Mouse (Mus musculus): ENCODE data around the gene Bbx. TPM values are rescaled to one million over a fixed set of nuclear protein-coding genes. Genes with fewer than 3 reads are reported as not detected.

Gene Bbx
- total RNA-seq, 2 experiments from 2014 or later, result 11.7 to 14.7 TPM

GRCm38 (mm10) chr16:50324746-50325145 is 107.4 kb downstream of the Bbx start:
- intact Hi-C loops (cut with DNase I), result no loop called here
- no peak for DNase-seq (ENCODE audit: low spot score)

- no peak for DNase-seq (ENCODE audit: low spot score)
- intact Hi-C loops (cut with DNase I), result no loop called here
These were observed 107.9 kb downstream of the Bbx start for GRCm38 (mm10) chr16:50324292-50324691.

- intact Hi-C loops (cut with DNase I), result no loop called here
- DNase-seq (ENCODE audit: low spot score), result no peak
These were observed 110.8 kb downstream of the Bbx start for GRCm38 (mm10) chr16:50321368-50321767.

GRCm38 (mm10) chr16:50318255-50318654 is 113.9 kb downstream of the Bbx start:
- intact Hi-C loops (cut with DNase I), result no loop called here
- no peak for DNase-seq (ENCODE audit: low spot score)

- no peak for DNase-seq (ENCODE audit: low spot score)
- intact Hi-C loops (cut with DNase I), result no loop called here
These were observed 116.7 kb downstream of the Bbx start for GRCm38 (mm10) chr16:50315349-50315969.

GRCm38 (mm10) chr16:50311588-50311987 is 120.6 kb downstream of the Bbx start:
- DNase-seq (ENCODE audit: low spot score), result no peak
- intact Hi-C loops (cut with DNase I), result no loop called here

- DNase-seq (ENCODE audit: low spot score), result peak; percentile 72
- intact Hi-C loops (cut with DNase I), result loop anchor here (10.0 kb wide), 1 partner anchor 265 kb away; no protein-coding TSS in a partner anchor
These were observed 122.7 kb downstream of the Bbx start for GRCm38 (mm10) chr16:50309411-50310042.

- intact Hi-C loops (cut with DNase I), result loop anchor here (10.0 kb wide), 1 partner anchor 263 kb away; no protein-coding TSS in a partner anchor
- no peak for DNase-seq (ENCODE audit: low spot score)
These were observed 123.9 kb downstream of the Bbx start for GRCm38 (mm10) chr16:50308256-50308655.

GRCm38 (mm10) chr16:50307231-50307630 is 125.0 kb downstream of the Bbx start:
- intact Hi-C loops (cut with DNase I), result loop anchor here (2.0 to 10.0 kb wide), 2 partner anchors 262 to 430 kb away; no protein-coding TSS in a partner anchor
- DNase-seq (ENCODE audit: low spot score), result no peak

GRCm38 (mm10) chr16:50306727-50307126 is 125.5 kb downstream of the Bbx start:
- intact Hi-C loops (cut with DNase I), result loop anchor here (1.0 to 10.0 kb wide), 3 partner anchors 52 to 430 kb away; no protein-coding TSS in a partner anchor
- DNase-seq (ENCODE audit: low spot score), result no peak

GRCm38 (mm10) chr16:50305156-50305555 is 127.0 kb downstream of the Bbx start:
- no peak for DNase-seq (ENCODE audit: low spot score)
- intact Hi-C loops (cut with DNase I), result loop anchor here (10.0 kb wide), 1 partner anchor 260 kb away; no protein-coding TSS in a partner anchor

- intact Hi-C loops (cut with DNase I), result loop anchor here (10.0 kb wide), 1 partner anchor 258 kb away; no protein-coding TSS in a partner anchor
- DNase-seq (ENCODE audit: low spot score), result no peak
These were observed 129.6 kb downstream of the Bbx start for GRCm38 (mm10) chr16:50302566-50302965.

- no peak for DNase-seq (ENCODE audit: low spot score)
- intact Hi-C loops (cut with DNase I), result no loop called here
These were observed 133.3 kb downstream of the Bbx start for GRCm38 (mm10) chr16:50298743-50299443.

GRCm38 (mm10) chr16:50293502-50294228 is 138.5 kb downstream of the Bbx start:
- DNase-seq (ENCODE audit: low spot score), result no peak
- intact Hi-C loops (cut with DNase I), result loop anchor here (5.0 kb wide), 1 partner anchor 36 kb away; no protein-coding TSS in a partner anchor

GRCm38 (mm10) chr16:50292834-50293233 is 139.4 kb downstream of the Bbx start:
- intact Hi-C loops (cut with DNase I), result loop anchor here (5.0 kb wide), 1 partner anchor 36 kb away; no protein-coding TSS in a partner anchor
- DNase-seq (ENCODE audit: low spot score), result no peak

- DNase-seq (ENCODE audit: low spot score), result no peak
- intact Hi-C loops (cut with DNase I), result loop anchor here (5.0 kb wide), 1 partner anchor 32 kb away; no protein-coding TSS in a partner anchor
These were observed 142.4 kb downstream of the Bbx start for GRCm38 (mm10) chr16:50289764-50290163.

GRCm38 (mm10) chr16:50272813-50273212 is 159.4 kb downstream of the Bbx start:
- intact Hi-C loops (cut with DNase I), result no loop called here
- DNase-seq (ENCODE audit: low spot score), result no peak

GRCm38 (mm10) chr16:50262647-50263046 is 169.5 kb downstream of the Bbx start:
- intact Hi-C loops (cut with DNase I), result no loop called here

GRCm38 (mm10) chr16:50262209-50262608 is 170.0 kb downstream of the Bbx start:
- DNase-seq (ENCODE audit: low spot score), result no peak
- intact Hi-C loops (cut with DNase I), result no loop called here

More at GRCm38 (mm10) chr16:50262647-50263046, 169.5 kb downstream of the Bbx start:
- no peak for DNase-seq (ENCODE audit: low spot score)

- DNase-seq (ENCODE audit: low spot score), result no peak
- intact Hi-C loops (cut with DNase I), result no loop called here
These were observed 170.4 kb downstream of the Bbx start for GRCm38 (mm10) chr16:50261741-50262140.

Data from heart, postnatal 25 days (tissue).